Mouse (Mus musculus) frontal cortex, postnatal 14 days (tissue): Measurements from ENCODE around the gene Ranbp9.
A peak's percentile ranks its signal among the peaks of the same experiment; 100 is the strongest.

Experiments used
- DNase-seq, 2 experiments: peaks; one replicate each; pipeline ENCODE4 v3.0.0; 2022; ENCODE audit warnings: low spot score in 2 of 2

Gene Ranbp9

DNA sequence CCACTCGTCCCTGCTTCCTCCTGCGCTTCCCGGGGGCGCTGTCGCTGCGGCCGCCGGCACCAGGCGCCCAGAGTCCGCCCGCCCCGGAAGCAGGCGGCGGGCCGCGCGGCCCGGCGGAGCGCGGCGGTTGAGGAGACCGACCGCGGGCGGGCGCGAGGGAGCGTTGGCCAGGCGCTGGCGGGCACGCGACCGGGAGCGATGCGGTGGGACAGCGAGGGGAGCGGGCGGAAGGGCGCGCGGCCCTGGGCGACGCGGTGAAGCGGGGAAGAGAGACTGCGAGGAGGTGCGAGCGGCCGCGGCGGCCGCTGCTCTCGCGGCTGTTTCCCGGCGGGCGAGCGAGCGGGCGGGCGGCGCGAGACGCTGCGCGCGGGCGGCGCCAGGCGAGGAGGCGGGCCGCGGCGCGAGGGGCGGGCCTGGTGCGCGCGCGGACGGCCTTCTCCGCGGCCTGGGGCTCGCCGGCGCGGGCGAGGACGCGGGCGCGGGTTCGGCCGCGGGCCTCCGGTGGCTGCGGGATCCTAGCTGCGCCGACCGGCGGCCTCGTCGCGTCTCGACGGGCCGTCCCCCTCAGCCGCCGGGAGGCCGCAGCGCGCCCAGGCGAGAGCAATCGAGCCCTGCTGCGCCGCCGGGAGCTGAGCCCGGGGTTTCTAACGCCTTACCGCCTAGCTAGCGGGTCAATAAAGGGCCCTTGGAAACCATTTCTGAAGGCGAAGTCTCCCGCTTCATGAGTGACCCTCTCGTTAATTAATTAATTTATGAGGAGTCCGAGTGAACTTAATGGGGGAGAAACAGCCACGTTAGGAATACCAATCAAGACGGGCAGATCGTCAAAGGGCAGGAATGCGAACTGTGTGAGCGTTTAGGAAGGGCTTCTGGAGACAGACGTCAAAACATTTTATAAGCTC is at the start of gene Ranbp9:
Gene Ranbp9, minus strand, starts transcription at position 326 of the 902 bp plus-strand sequence.
- DNase-seq: peak; percentile 41 to 65

DNA sequence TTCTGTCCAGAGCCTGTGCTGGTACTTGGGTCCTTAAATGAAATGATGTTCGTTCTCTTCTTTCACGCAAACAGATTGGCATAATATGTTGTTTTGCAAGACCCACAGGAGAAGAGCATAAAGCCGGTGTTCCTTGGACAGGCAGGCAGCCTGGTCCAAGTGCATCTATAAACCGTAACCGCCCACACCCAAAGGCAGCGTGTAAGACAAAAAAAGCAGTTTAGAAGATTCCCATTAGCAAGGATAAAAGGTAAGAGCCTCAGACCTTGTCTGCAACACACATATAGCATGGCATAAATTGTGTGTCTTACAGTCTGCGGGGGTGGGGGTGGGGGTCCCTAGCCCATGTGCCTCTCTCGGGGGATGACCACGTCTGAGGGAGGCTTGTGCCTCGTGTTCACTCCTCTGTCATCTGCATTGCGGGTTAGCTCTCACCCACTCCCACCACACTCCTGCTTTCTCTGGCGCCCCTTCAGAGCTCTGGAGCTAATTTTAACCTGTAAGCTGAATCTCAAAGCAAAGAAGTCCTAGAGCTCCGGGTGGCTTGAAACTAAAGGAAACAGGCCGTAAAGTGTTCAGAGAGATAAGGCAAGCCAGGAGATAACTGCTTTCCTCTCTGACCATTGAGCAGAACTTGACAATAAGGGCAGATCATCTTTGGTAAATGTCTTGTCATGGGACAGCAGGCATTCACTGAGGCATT is 49.2 kb upstream of the Ranbp9 start:
- DNase-seq: peak; percentile 57 to 67

GRCm38 (mm10) chr13:43526289-43526688 is 45.2 kb upstream of the Ranbp9 start:
- no peak for DNase-seq

DNA sequence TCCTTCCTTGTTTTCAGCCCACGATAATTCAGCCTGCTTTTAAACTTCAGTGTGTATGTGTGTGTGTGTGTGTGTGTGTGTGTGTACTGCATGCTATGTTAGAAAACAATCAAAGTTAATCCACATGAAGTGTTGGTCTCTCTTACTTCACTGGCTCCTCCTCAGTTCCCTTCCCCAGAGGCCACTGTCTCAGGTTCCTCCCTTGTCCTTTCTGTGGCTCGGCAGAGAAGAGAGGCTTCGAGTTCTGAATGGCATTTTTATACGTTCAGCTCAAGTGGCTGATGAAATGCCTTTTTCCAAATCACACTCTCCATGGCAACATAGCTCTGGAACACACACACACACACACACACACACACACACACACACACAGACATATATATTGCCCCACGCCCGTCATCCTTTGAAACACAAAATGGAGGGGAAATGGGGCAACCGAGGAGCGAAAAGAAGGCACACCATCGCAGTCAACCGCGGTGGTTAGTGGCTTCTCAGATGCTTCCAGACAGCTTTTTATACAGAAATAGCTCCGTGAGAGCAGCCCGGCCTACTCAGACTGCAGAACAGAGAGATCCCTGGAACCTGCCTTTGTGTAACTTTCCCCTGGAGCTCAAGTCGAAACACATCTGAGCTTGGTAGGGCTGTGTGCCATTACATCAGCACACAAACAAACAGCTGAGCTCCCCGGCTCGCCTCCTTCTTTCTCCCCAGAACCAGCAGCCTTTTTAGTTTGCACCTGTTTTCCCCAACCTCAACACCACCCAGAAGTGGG is 44.5 kb upstream of the Ranbp9 start:
- peak in 1 of 2 experiments; percentile 51 for DNase-seq

DNA sequence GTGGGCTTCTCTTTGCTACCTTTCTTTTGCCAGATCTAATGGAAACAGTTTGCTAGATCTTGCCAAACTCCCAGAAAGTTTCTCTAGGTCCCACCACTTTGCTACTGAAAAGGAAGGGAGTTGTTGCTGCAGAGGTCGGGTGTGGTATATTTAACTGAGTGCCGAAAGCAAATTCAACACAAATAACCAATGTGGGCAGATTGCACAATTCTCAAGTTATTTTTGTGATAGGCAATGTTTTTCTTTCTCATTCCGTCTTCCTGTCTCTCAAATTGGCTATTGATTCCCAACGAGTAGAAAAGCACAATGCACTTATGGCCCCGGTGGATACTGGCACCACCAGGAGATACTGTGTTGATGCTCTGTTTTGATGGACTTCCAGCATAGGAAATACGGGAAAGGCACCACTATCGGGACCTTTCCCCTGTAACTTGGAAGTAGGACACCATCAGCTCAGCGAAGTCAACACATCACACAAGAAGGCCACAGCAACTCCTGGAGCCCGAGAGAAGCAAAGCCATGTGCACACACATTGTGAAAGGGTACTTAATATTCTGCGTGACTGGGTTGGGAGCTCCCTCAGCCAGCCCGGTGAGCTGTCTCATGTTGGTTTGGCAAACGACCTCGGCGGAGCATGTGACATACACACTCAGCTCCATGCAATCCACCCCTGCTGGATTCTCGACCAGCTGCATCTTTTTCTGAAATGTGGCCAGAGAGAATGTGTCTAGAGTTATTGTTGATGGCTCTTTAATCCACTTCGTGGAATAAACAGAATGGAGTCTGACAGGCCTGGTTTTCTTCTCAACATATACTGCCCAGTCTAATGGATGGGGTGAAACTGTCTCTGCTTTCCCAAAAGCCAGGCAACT is 43.6 kb upstream of the Ranbp9 start:
- no peak for DNase-seq

GRCm38 (mm10) chr13:43523906-43524480 is 42.9 kb upstream of the Ranbp9 start:
- no peak for DNase-seq

- no peak for DNase-seq
These were observed 40.9 kb upstream of the Ranbp9 start for GRCm38 (mm10) chr13:43521940-43522339.

DNA sequence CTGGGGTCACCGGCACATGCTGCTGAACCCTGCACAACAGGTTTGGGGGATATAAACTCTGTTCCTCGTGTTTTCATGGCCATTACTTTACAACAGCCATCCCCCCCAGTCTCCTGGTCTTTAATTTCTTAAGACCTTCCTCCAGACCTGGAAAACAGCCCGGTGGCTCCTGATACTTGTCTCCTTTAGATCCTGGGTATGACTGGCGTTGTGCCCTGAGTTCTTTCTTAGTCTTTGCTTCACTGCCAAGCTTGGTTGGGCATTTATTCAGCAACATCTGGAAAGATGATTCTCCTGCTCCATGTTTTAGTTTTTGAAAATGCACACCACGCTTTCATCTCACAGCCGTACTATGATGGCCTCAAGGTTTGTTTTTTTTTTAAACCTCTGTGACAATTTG is 38.2 kb upstream of the Ranbp9 start:
- no peak for DNase-seq

DNA sequence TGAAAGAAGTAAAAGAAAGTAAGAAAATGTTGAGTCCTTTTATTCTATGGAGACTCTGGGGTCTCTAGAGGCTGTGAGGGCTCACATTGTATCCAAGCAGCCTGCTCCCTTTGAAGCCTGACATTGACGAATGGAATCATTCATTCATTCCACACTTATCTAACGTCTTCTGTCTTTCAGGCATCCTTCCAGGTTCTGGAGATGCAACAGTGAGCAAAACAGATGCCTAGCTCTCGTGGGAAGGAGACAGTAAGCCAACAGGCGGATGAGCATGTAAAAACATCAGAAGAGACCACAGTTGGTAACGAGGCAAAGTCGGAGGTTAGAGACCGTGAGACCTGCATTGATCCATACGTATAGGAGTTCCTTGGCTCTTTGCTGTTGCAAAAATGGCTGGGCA is 36.3 kb upstream of the Ranbp9 start:
- no peak for DNase-seq

- no peak for DNase-seq
These were observed 35.8 kb upstream of the Ranbp9 start for GRCm38 (mm10) chr13:43516931-43517330.

- no peak for DNase-seq
These were observed 35.0 kb upstream of the Ranbp9 start for GRCm38 (mm10) chr13:43516119-43516518.

DNA sequence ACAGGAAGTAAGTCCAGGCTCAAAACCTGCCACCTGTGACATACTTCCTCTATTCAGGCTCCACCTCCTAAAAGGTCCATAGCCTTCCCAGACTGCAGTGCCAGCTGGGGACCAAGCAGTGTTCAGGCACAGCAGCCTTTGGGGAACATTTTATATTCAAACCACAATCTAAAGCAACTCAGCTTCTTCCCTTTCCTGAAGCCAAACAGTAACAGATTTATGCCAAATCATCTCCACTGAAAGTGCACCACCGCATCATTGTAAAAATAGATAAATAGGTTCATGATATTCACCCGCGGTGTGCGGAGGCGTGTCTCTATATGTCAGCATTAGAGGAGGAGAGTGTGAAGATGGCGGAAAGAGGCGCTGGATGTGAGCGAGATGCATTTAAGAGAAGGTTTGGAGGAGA is 33.9 kb upstream of the Ranbp9 start:
- no peak for DNase-seq

GRCm38 (mm10) chr13:43512736-43513135 is 31.7 kb upstream of the Ranbp9 start:
- DNase-seq: no peak

DNA sequence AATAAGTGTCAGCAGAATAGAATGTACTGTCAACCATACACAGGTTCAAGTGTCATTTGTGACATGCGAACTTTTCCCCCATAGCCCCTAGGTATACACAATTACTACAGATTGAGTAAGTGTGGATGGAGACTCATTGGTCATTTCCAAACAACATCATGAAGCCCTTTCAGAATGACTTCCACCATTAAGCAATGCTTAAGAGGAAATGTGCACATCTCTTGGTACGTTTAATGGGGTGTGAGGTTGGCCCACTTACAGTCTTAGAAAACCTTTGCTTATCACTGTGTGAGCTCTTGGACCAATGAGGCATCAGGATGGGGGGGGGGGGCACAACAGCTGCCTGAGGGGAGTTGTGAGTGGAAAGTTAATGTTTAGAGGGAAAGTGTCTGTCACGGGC is 24.7 kb upstream of the Ranbp9 start:
- DNase-seq: no peak

GRCm38 (mm10) chr13:43503395-43503850 is 22.3 kb upstream of the Ranbp9 start:
- DNase-seq: no peak

- no peak for DNase-seq
These were observed 20.5 kb upstream of the Ranbp9 start for GRCm38 (mm10) chr13:43501601-43502000.

DNA sequence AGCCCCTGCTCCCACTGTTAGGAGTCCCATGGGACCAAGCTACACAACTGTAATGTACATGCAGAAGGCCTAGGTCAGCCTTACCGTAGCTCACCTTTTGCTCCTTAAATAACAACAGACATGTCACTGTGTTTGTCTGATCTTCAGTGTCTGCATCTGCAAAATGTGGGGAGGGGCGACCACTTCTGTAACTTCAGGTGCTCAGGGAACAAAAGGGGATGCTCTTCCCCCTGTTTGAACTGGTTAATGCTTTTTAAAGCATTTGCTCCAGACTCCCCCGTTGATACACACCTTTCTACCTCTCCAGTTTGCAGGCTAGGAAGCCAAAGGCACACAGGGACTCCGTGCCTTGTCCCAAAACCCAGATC is 19.4 kb upstream of the Ranbp9 start:
- no peak for DNase-seq

- no peak for DNase-seq
These were observed 18.8 kb upstream of the Ranbp9 start for GRCm38 (mm10) chr13:43499731-43500482.

DNA sequence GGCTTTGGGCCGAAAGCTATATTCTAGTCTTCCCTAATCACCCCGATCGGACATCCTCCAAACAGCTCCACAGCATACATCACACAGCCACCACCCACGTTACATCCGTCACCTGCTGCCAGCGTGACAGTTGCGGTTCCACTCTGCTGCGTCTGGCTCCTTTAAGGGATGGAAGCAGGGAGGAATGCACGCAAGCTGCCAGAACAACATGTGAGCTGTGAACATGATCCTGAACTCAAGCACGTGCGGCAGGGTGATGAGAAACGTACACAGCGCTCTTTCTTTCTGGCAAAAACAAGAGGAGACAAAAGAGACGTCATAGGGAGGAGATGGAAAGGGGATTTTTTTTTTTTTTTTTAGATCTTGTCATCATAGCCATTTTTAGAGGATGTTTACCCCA is 17.8 kb upstream of the Ranbp9 start:
- DNase-seq: peak; percentile 30 to 51

GRCm38 (mm10) chr13:43497769-43498168 is 16.7 kb upstream of the Ranbp9 start:
- DNase-seq: no peak
